Mouse (Mus musculus) heart, embryonic 14.5 days (tissue): ENCODE results near the gene Pcbp3. TPM values are rescaled to one million over a fixed set of nuclear protein-coding genes. Genes with fewer than 3 reads are reported as not detected.

Experiments used
- ATAC-seq: fragments of 200-750 bp; cut with Nextera tagmentation; 2 replicates; pipeline ENCODE4 v1.8.0; 2017; ENCODE audit warnings: low read depth, moderate TSS enrichment; ENCODE audit not compliant: insufficient number of reproducible peaks, insufficient read depth, low FRiP score
- H3K27ac ChIP-seq, 2 experiments: fragments of 200-500 bp in 1 of 2; fragments of 300-500 bp in 1 of 2; sonication (generic) in 1 of 2; replicated peaks in 1 of 2; 2 replicates each; pipeline ENCODE4 v1.5.1; 2012 to 2014; ENCODE audit warnings: low read depth in 2 of 2, low read length in 2 of 2, control low read depth in 1 of 2, mild to moderate bottlenecking in 1 of 2, mixed read lengths in 1 of 2; ENCODE audit not compliant: control insufficient read depth in 1 of 2, insufficient read depth in 1 of 2
- H3K27me3 ChIP-seq: fragments of 300-500 bp; sonication (generic); 2 replicates; pipeline ENCODE4 v1.6.1; 2014; ENCODE audit warnings: mild to moderate bottlenecking, low read length, control low read depth; ENCODE audit not compliant: control insufficient read depth, insufficient read depth
- H3K36me3 ChIP-seq: fragments of 300-500 bp; sonication (generic); 2 replicates; pipeline ENCODE4 v1.6.1; 2014; ENCODE audit warnings: mild to moderate bottlenecking, control low read depth, low read length, mixed read lengths; ENCODE audit not compliant: control insufficient read depth, insufficient read depth
- H3K4me1 ChIP-seq, 2 experiments: fragments of 200-500 bp in 1 of 2; fragments of 300-500 bp in 1 of 2; sonication (generic) in 1 of 2; 2 replicates each; pipeline ENCODE4 v1.6.1; 2012 to 2014; ENCODE audit warnings: low read length in 2 of 2, control low read depth in 1 of 2, mixed read lengths in 1 of 2; ENCODE audit not compliant: control insufficient read depth in 2 of 2, insufficient read depth in 2 of 2
- H3K4me2 ChIP-seq: fragments of 300-500 bp; sonication (generic); 2 replicates; pipeline ENCODE4 v1.6.1; 2014; ENCODE audit warnings: mild to moderate bottlenecking, low read length
- H3K4me3 ChIP-seq, 2 experiments: fragments of 200-500 bp in 1 of 2; fragments of 300-500 bp in 1 of 2; sonication (generic) in 1 of 2; 2 replicates each; pipeline ENCODE4 v1.5.1; 2012 to 2014; ENCODE audit warnings: low read length in 2 of 2, mild to moderate bottlenecking in 2 of 2, control low read depth in 1 of 2, low read depth in 1 of 2, moderate library complexity in 1 of 2; ENCODE audit not compliant: control insufficient read depth in 1 of 2, insufficient read depth in 1 of 2
- H3K9ac ChIP-seq: fragments of 300-500 bp; sonication (generic); 2 replicates; pipeline ENCODE4 v1.6.1; 2014; ENCODE audit warnings: mild to moderate bottlenecking, low read length
- H3K9me3 ChIP-seq: fragments of 300-500 bp; sonication (generic); 2 replicates; pipeline ENCODE4 v1.6.1; 2016; ENCODE audit warnings: low read length, control low read depth; ENCODE audit not compliant: control insufficient read depth
- WGBS: fragments of 180-500 bp; shearing (Covaris S2); extraction: QIAGEN DNeasy Blood & Tissue Kit; methylation state at CpG from one replicate; pipeline ENCODE4 v1.1.7; 2014; 5-methylcytosine and 5-hydroxymethylcytosine counted together
- polyA plus RNA-seq: library from polyadenylated mRNA; unstranded; fragments of >200 nt; fragmentation: Nextera tagmentation; extraction: Ambion mirVana; gene quantifications from 2 replicates; pipeline ENCODE4 v1.2.1, GENCODE M21; 2014

Pcbp3 gene
- polyA plus RNA-seq, 1 experiment from 2014 or later: 6.3 TPM

DNA sequence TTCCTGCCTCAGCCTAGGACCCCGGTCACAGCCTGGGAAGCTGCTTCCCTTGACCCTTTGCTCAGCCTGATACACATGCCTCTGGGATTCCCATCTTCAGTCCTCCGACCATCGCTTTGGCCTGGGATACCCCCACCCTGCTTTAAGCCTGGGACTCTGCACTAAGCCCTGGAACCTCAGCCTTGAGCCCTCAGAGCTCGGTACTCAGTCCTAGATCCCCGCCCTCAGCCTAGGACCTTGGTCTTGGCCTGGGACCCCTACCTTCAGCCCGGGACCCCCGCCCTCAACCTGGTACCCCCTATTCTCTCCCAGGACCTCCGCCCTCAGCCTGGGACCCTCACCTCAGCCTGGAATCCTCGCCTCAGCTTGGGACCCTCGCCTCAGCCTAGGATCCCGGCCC is 531 bp downstream of the Pcbp3 start:
- Histone ChIP-seq H3K4me2 (peak overlapping the region; percentile 96), H3K36me3 (no peaks in the 10 kb centered on the region), H3K4me1 (peaks cover 12 to 28% of the 10 kb centered on the region in 2 experiments), H3K27ac (no peak overlapping the region), H3K4me3 (peak overlapping the region; percentile 54 to 70), H3K27me3 (no peaks in the 10 kb centered on the region), H3K9ac (peak overlapping the region; percentile 77), H3K9me3 (no peaks in the 10 kb centered on the region)
- no peak for ATAC-seq
- WGBS: 10% methylated on average over 11 of the region's 11 CpGs

DNA sequence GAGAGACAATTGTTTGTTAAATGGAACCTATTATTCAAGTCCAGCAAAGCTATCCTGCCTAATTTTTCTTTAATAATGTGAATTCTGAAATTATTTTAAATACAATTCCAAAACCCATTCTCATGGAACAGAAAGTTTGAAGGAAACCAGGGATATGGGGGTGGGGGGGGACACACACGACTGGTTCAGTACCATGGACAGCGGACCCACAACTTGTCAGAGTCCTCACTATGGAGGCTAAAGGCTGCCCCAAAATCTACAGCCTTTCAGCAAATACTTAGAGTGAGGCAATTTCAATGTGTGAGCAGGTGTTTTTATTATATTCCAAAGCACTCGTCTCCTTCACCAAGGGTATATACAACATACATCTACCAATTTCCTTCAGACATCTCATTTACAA is 3.5 kb downstream of the Pcbp3 start:
- no peak for ATAC-seq
- 44% methylated on average over 3 of the region's 3 CpGs for WGBS
- H3K4me1 ChIP-seq: peaks cover 0 to 9% of the 10 kb centered on the region in 2 experiments; a peak in 2 of 4 replicates
- no peak overlapping the region for H3K27ac ChIP-seq
- no peak overlapping the region for H3K4me2 ChIP-seq
- H3K9ac ChIP-seq: no peak overlapping the region
- H3K4me3 ChIP-seq: no peak overlapping the region
- no peaks in the 10 kb centered on the region for H3K9me3 ChIP-seq
- H3K36me3 ChIP-seq: no peaks in the 10 kb centered on the region
- no peaks in the 10 kb centered on the region for H3K27me3 ChIP-seq

- Histone ChIP-seq H3K4me3 (no peak overlapping the region), H3K9me3 (no peaks in the 10 kb centered on the region), H3K4me2 (no peak overlapping the region), H3K27ac (no peak overlapping the region), H3K36me3 (no peaks in the 10 kb centered on the region), H3K27me3 (no peaks in the 10 kb centered on the region), H3K9ac (no peak overlapping the region), H3K4me1 (peaks cover 0 to 2% of the 10 kb centered on the region in 2 experiments; a peak in 2 of 4 replicates)
- 58% methylated on average over 6 of the region's 6 CpGs for WGBS
- ATAC-seq: no peak
Observed at GRCm38 (mm10) chr10:76956200-76956599, 5.5 kb downstream of the Pcbp3 start.

DNA sequence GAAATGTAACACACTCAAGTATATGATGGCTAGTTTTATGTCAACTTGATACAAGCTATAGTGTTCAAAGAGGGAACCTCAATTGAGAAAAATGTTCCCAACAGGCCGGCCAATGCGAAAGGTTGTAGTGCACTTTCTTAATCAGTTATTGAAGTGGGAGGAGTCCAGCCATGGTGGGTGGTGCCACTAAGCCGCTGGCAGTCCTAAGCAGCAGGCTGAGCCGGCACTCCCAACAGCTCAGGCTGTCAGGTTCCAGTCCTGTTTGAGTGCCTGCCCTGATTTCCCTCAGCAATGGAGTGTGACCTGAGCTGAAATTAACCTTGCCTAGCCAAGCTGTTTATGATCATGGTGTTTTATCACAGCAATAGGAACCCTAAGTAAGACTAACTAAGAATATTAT is 20.6 kb downstream of the Pcbp3 start:
- Histone ChIP-seq H3K27ac (no peak overlapping the region), H3K9ac (no peak overlapping the region), H3K4me3 (no peak overlapping the region), H3K4me1 (no peaks in the 10 kb centered on the region), H3K9me3 (no peaks in the 10 kb centered on the region), H3K4me2 (no peak overlapping the region), H3K36me3 (no peaks in the 10 kb centered on the region), H3K27me3 (no peaks in the 10 kb centered on the region)
- ATAC-seq: no peak
- 59% methylated on average over 4 of the region's 4 CpGs for WGBS

DNA sequence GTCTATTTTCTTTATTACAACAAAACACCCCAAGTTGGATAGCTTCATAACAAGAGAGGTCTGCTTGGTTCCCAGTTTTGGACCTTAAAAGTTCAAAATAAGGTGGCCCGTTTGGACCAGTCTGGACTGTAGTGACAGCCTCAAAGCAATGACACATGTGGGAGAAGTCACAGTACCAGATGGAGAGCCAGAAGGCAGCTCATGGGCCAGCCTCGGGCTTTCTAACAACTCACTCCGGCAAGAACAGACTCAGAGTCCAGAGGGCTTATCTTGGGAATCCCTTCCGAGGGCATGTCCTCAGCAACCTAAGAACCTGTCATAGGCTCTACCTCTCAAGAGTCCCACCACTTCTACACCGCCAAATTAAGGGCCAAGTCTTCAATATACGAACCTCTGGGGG is 24.9 kb downstream of the Pcbp3 start:
- ATAC-seq: no peak

DNA sequence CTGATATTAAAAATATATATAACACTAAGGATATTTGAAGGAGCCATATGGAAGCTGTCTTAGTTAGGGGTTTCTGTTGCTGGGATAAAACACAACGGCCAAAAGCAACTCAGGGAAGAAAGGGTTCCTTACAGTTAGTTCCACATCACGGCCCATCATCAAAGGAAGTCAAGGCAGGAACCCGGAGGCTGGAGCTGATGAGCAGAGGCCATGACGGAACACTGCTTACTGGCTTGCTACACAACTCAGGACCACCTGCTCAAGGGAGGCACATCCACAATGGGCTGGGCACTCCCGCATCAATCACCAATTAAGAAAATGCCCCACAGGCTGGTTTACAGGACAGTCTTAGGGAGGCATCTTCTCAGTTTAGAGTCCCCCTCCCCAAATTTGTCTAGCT is 26.9 kb downstream of the Pcbp3 start:
- H3K27ac ChIP-seq: no peak overlapping the region
- no peak overlapping the region for H3K9ac ChIP-seq
- ATAC-seq: no peak
- H3K4me3 ChIP-seq: no peak overlapping the region
- H3K36me3 ChIP-seq: no peaks in the 10 kb centered on the region
- H3K9me3 ChIP-seq: no peaks in the 10 kb centered on the region
- H3K4me1 ChIP-seq: peaks cover 0 to 5% of the 10 kb centered on the region in 2 experiments; a peak in 1 of 4 replicates
- 77% methylated on average over 5 of the region's 5 CpGs for WGBS
- no peak overlapping the region for H3K4me2 ChIP-seq
- H3K27me3 ChIP-seq: no peaks in the 10 kb centered on the region

More for the DNA sequence above, 24.9 kb downstream of the Pcbp3 start:
- Histone ChIP-seq H3K9me3 (no peaks in the 10 kb centered on the region), H3K27me3 (no peaks in the 10 kb centered on the region), H3K9ac (no peak overlapping the region), H3K27ac (no peak overlapping the region), H3K4me3 (no peak overlapping the region), H3K4me1 (no peaks in the 10 kb centered on the region; a peak in 1 of 4 replicates), H3K4me2 (no peak overlapping the region), H3K36me3 (no peaks in the 10 kb centered on the region)
- WGBS: 71% methylated on average over 6 of the region's 6 CpGs

GRCm38 (mm10) chr10:76931794-76932193 is 29.9 kb downstream of the Pcbp3 start:
- H3K4me1 ChIP-seq: peaks cover 0 to 5% of the 10 kb centered on the region in 2 experiments; a peak in 1 of 4 replicates
- H3K9ac ChIP-seq: no peak overlapping the region
- no peak overlapping the region for H3K4me2 ChIP-seq
- WGBS: 68% methylated on average over 1 of the region's 1 CpGs
- no peak for ATAC-seq
- no peaks in the 10 kb centered on the region for H3K27me3 ChIP-seq
- H3K27ac ChIP-seq: no peak overlapping the region; a peak in 1 of 4 replicates
- no peaks in the 10 kb centered on the region for H3K9me3 ChIP-seq
- H3K4me3 ChIP-seq: no peak overlapping the region
- H3K36me3 ChIP-seq: no peaks in the 10 kb centered on the region

DNA sequence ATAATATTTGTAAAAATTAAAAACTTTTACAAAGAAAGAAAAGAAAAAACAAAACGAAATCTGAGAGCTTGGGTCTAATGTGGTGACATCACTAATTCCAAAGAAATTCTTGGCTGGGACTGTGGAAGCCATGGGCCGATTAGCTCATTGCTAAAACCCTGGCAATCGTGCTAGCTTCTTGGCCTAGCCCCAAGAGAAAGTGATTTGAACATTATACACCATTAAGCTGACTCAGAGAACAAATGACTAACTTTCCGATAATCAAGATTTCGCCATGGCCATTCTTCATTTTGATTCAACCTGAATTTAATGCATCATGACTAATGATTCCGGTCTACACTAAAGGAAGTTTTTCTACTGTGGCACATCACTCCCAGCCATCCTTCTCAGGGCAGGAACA is 30.6 kb downstream of the Pcbp3 start:
- H3K27ac ChIP-seq: no peak overlapping the region

More for the DNA sequence above, 30.6 kb downstream of the Pcbp3 start:
- no peaks in the 10 kb centered on the region for H3K27me3 ChIP-seq
- H3K9ac ChIP-seq: no peak overlapping the region
- H3K4me2 ChIP-seq: no peak overlapping the region
- WGBS: 65% methylated on average over 6 of the region's 6 CpGs
- no peak for ATAC-seq
- H3K4me3 ChIP-seq: no peak overlapping the region
- H3K9me3 ChIP-seq: no peaks in the 10 kb centered on the region
- peaks cover 0 to 5% of the 10 kb centered on the region in 2 experiments; a peak in 1 of 4 replicates for H3K4me1 ChIP-seq
- no peaks in the 10 kb centered on the region for H3K36me3 ChIP-seq
